Mouse (Mus musculus) hindbrain, embryonic 16.5 days (tissue): Measurements from ENCODE around the gene Mcm9. TPM values are rescaled to one million over a fixed set of nuclear protein-coding genes. Genes with fewer than 3 reads are reported as not detected.

Experiments
- ATAC-seq: fragments of 200-750 bp; cut with Nextera tagmentation; 2 replicates; pipeline ENCODE4 v1.8.0; 2017; ENCODE audit warnings: moderate TSS enrichment, moderate library complexity
- H3K27ac ChIP-seq: fragments of 300-500 bp; sonication (generic); 2 replicates; pipeline ENCODE4 v1.5.1; 2014; ENCODE audit warnings: low read depth, mild to moderate bottlenecking, control low read depth, low read length, moderate library complexity
- H3K27me3 ChIP-seq: fragments of 300-500 bp; sonication (generic); replicated peaks from 2 replicates; pipeline ENCODE4 v1.6.1; 2014; ENCODE audit warnings: low read length; ENCODE audit not compliant: control insufficient read depth, insufficient read depth
- H3K36me3 ChIP-seq: fragments of 300-500 bp; sonication (generic); 2 replicates; pipeline ENCODE4 v1.6.1; 2014; ENCODE audit warnings: mild to moderate bottlenecking, low read length, moderate library complexity, mixed read lengths; ENCODE audit not compliant: control insufficient read depth, insufficient read depth
- H3K4me1 ChIP-seq: fragments of 300-500 bp; sonication (generic); 2 replicates; pipeline ENCODE4 v1.6.1; 2014; ENCODE audit warnings: low read depth, low read length; ENCODE audit not compliant: control insufficient read depth, insufficient read depth
- H3K4me2 ChIP-seq: fragments of 300-500 bp; sonication (generic); 2 replicates; pipeline ENCODE4 v1.6.1; 2014; ENCODE audit warnings: mild to moderate bottlenecking, low read length, control low read depth, moderate library complexity
- H3K4me3 ChIP-seq: fragments of 300-500 bp; sonication (generic); 2 replicates; pipeline ENCODE4 v1.5.1; 2014; ENCODE audit warnings: mild to moderate bottlenecking, low read length, control low read depth, moderate library complexity
- H3K9ac ChIP-seq: fragments of 300-500 bp; sonication (generic); 2 replicates; pipeline ENCODE4 v1.6.1; 2014; ENCODE audit warnings: low read depth, mild to moderate bottlenecking, control low read depth, low read length, moderate library complexity
- H3K9me3 ChIP-seq: fragments of 300-500 bp; sonication (generic); 2 replicates; pipeline ENCODE4 v1.6.1; 2014; ENCODE audit warnings: mild to moderate bottlenecking, low read length, moderate library complexity; ENCODE audit not compliant: control insufficient read depth
- WGBS: fragments of 180-500 bp; shearing (Covaris S2); extraction: QIAGEN DNeasy Blood & Tissue Kit; methylation state at CpG from one replicate; pipeline ENCODE4 v1.1.7; 2014; 5-methylcytosine and 5-hydroxymethylcytosine counted together
- polyA plus RNA-seq: library from polyadenylated mRNA; unstranded; fragments of >200 nt; fragmentation: Nextera tagmentation; extraction: Ambion mirVana; gene quantifications from 2 replicates; pipeline ENCODE4 v1.2.1, GENCODE M21; 2015

The Mcm9 gene
- polyA plus RNA-seq, 1 experiment from 2014 or later = 6.0 TPM

GRCm38 (mm10) chr10:53615850-53616616, 14.2 kb downstream of the Mcm9 start:
- no peak overlapping the region for H3K4me3 ChIP-seq
- no peak overlapping the region for H3K4me2 ChIP-seq
- ATAC-seq = no peak
- H3K27ac ChIP-seq = no peak overlapping the region
- WGBS = 74% methylated on average over 8 of the region's 8 CpGs
- H3K9ac ChIP-seq = no peak overlapping the region
- no peaks in the 10 kb centered on the region for H3K4me1 ChIP-seq
- no peaks in the 10 kb centered on the region for H3K27me3 ChIP-seq
- no peaks in the 10 kb centered on the region for H3K9me3 ChIP-seq
- H3K36me3 ChIP-seq = peaks cover 5% of the 10 kb centered on the region

GRCm38 (mm10) chr10:53613955-53614354, 16.3 kb downstream of the Mcm9 start:
- no peaks in the 10 kb centered on the region for H3K9me3 ChIP-seq
- no peaks in the 10 kb centered on the region for H3K27me3 ChIP-seq
- no peak for ATAC-seq
- H3K4me3 ChIP-seq = no peak overlapping the region
- H3K9ac ChIP-seq = no peak overlapping the region
- WGBS = 91% methylated on average over 1 of the region's 1 CpGs
- no peaks in the 10 kb centered on the region for H3K4me1 ChIP-seq
- H3K27ac ChIP-seq = no peak overlapping the region
- H3K36me3 ChIP-seq = peaks cover 8% of the 10 kb centered on the region
- H3K4me2 ChIP-seq = no peak overlapping the region

- Histone ChIP-seq H3K36me3 (peaks cover 11% of the 10 kb centered on the region), H3K9ac (no peak overlapping the region), H3K4me2 (no peak overlapping the region), H3K4me1 (no peaks in the 10 kb centered on the region), H3K9me3 (no peaks in the 10 kb centered on the region), H3K27me3 (no peaks in the 10 kb centered on the region), H3K4me3 (no peak overlapping the region), H3K27ac (no peak overlapping the region)
- 77% methylated on average over 1 of the region's 1 CpGs for WGBS
- peak; percentile 93 for ATAC-seq
These were observed 18.1 kb downstream of the Mcm9 start for GRCm38 (mm10) chr10:53612172-53612571.

- no peaks in the 10 kb centered on the region for H3K27me3 ChIP-seq
- H3K36me3 ChIP-seq = peaks cover 8% of the 10 kb centered on the region
- WGBS = 83% methylated on average over 2 of the region's 2 CpGs
- no peak overlapping the region for H3K9ac ChIP-seq
- no peak overlapping the region for H3K4me2 ChIP-seq
- H3K4me1 ChIP-seq = no peaks in the 10 kb centered on the region
- no peak for ATAC-seq
- no peak overlapping the region for H3K27ac ChIP-seq
- no peaks in the 10 kb centered on the region for H3K9me3 ChIP-seq
- no peak overlapping the region for H3K4me3 ChIP-seq
These were observed 22.0 kb downstream of the Mcm9 start for GRCm38 (mm10) chr10:53608274-53608673.

- no peaks in the 10 kb centered on the region for H3K27me3 ChIP-seq
- no peak for ATAC-seq
- H3K4me3 ChIP-seq = no peak overlapping the region
- H3K4me1 ChIP-seq = 0 out of 2 replicates have a peak, but pooled peaks cover 2% of the 10 kb centered on the region
- H3K27ac ChIP-seq = no peak overlapping the region
- no peak overlapping the region for H3K9ac ChIP-seq
- WGBS = 67% methylated on average over 2 of the region's 2 CpGs
- H3K36me3 ChIP-seq = peaks cover 8% of the 10 kb centered on the region
- H3K9me3 ChIP-seq = no peaks in the 10 kb centered on the region
- no peak overlapping the region for H3K4me2 ChIP-seq
These were observed 24.9 kb downstream of the Mcm9 start for GRCm38 (mm10) chr10:53605328-53605727.

- Histone ChIP-seq H3K4me3 (peak overlapping the region; percentile 16), H3K27ac (no peak overlapping the region)
These were observed 31.4 kb downstream of the Mcm9 start for GRCm38 (mm10) chr10:53598821-53599220.

GRCm38 (mm10) chr10:53597121-53597881, 32.9 kb downstream of the Mcm9 start:
- WGBS = under 1% methylated on average over 78 of the region's 99 CpGs
- Histone ChIP-seq H3K36me3 (no peaks in the 10 kb centered on the region), H3K4me1 (peaks cover 15% of the 10 kb centered on the region), H3K27me3 (no peaks in the 10 kb centered on the region), H3K9ac (peak overlapping the region; percentile 91), H3K4me2 (peak overlapping the region; percentile 77), H3K4me3 (peak overlapping the region; percentile 97), H3K9me3 (no peaks in the 10 kb centered on the region), H3K27ac (peak overlapping the region; percentile 95)
- peak; percentile 1; the same call in 1 of the 2 replicates for ATAC-seq

More at GRCm38 (mm10) chr10:53598821-53599220, 31.4 kb downstream of the Mcm9 start:
- Histone ChIP-seq H3K9ac (no peak overlapping the region), H3K4me2 (peak overlapping the region; percentile 45), H3K36me3 (no peaks in the 10 kb centered on the region), H3K9me3 (no peaks in the 10 kb centered on the region), H3K4me1 (peaks cover 15% of the 10 kb centered on the region), H3K27me3 (no peaks in the 10 kb centered on the region)
- ATAC-seq = no peak
- WGBS = 49% methylated on average over 5 of the region's 5 CpGs

- under 1% methylated on average over 43 of the region's 52 CpGs for WGBS
- Histone ChIP-seq H3K4me3 (peak within 1 kb of the TSS; percentile 97), H3K27me3 (no peaks in the 10 kb centered on the region), H3K4me1 (peaks cover 15% of the 10 kb centered on the region), H3K9ac (peak within 1 kb of the TSS; percentile 91), H3K36me3 (no peaks in the 10 kb centered on the region), H3K9me3 (no peaks in the 10 kb centered on the region), H3K27ac (peak within 1 kb of the TSS; percentile 95), H3K4me2 (peak within 1 kb of the TSS; percentile 77)
- peak; percentile 99 for ATAC-seq
These were observed 33.5 kb downstream of the Mcm9 start, which contains the start of gene Asf1a for GRCm38 (mm10) chr10:53596677-53597120. Asf1a (plus strand) TSS chr10:53596757.
